Mouse (Mus musculus) Patski (cell line): ENCODE results near the gene Rslcan18. TPM values are rescaled to one million over a fixed set of nuclear protein-coding genes. Genes with fewer than 3 reads are reported as not detected.
"Not testable (repeated sequence)": the region's sequence is repeated elsewhere in the genome, so short reads cannot be mapped to it uniquely, and the experiment has no call there.

Experiments
- ATAC-seq: fragments of 100-300 bp; one replicate; pipeline ENCODE4 v1.8.0; 2021
- CTCF ChIA-PET: fragments of 350-600 bp; sonication (Branson Sonifier 250); formaldehyde crosslinking; loops from one replicate; lab custom pipeline; 2022; ENCODE audit warnings: inconsistent platforms; lab: Charles Lee
- POLR2A ChIA-PET: fragments of 350-600 bp; sonication (Branson Sonifier 250); formaldehyde crosslinking; loops from one replicate; lab custom pipeline; 2022; ENCODE audit warnings: antibody characterized with exemption, inconsistent platforms; lab: Charles Lee
- DNase-seq: peaks from one replicate; pipeline ENCODE4 v3.0.0-alpha.2; 2011; ENCODE audit warnings: low read depth, low spot score
- H3K27me3 ChIP-seq: fragments of 371-371 bp; one replicate; pipeline ENCODE4 v1.5.1; 2021
- CTCF ChIP-seq: fragments of 100-300 bp; IDR thresholded peaks from one replicate; pipeline ENCODE4 v1.5.1; 2021
- in situ Hi-C: fragments of 300-500 bp; cut with MboI; formaldehyde crosslinking; loops from 3 replicates; pipeline ENCODE4 v1.11.1; 2018; ENCODE audit warnings: low pct_unique_long_range_greater_than_20kb, mixed read lengths
- polyA plus RNA-seq: library from polyadenylated mRNA; unstranded; gene quantifications from one replicate; pipeline ENCODE4 v1.2.3, GENCODE M21; 2021

Rslcan18 gene
- polyA plus RNA-seq, result 1.1 TPM

DNA sequence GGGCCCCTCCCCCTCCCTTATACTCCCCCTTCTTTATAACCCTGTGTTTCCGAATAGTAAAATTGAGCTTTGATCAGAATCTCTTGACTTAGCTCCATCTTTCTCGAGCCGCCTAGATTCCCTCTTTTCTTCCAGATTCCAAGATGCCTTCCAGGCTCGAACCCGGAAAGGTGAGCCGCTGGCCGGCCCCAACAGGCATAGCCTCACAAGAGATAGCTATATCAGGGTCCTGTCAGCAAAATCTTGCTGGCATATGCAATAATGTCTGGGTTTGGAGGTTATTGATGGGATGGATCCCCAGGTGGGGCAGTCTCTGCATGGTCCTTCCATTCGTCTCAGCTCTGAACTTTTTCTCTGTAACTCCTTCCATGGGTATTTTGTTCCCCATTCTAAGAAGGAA, at the start of gene Rslcan18:
Gene Rslcan18 (minus strand): TSS at position 101 of the 400 bp plus-strand sequence.
- POLR2A ChIA-PET, in situ Hi-C loops, ATAC-seq, H3K27me3 ChIP-seq, DNase-seq, CTCF ChIA-PET: not testable (repeated sequence)

DNA sequence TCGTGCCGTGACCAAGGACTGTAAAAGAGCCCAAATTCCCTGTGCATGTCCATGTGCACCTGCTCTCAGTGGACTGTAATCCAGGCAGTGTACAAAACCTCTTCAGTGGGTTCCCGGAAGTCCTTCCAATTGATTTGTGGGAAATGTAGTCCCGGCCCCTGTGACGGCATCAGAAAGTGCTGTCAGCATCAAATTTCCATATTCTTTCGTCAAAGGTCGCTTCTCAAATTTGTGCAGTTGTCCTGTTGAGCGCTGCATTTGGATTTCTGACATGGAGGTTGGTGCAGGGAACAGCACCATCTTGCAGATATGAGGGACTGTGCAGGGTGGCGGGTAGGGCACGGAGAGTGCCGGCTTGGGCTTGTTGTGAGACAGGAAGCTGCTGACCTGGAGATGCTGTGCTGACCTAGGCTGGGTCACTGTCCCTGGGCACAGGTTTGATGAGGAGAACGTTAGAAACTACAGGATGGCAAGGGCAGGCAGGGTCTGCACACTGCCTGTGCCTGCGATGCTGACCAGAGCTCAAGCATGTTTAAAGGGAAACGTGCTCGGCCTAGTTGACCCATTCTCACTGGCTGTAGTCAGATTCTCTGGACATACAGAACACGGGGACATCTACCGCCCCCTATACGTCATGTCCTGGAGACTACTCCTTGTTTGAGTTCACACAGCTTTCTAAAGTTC, 12.1 kb upstream of the Rslcan18 start:
- POLR2A ChIA-PET, result interaction anchor here (0.7 kb wide), 1 partner anchor 178 kb away, joined by 3 read pairs; the partner anchor contains the start of gene Zfp457
- CTCF ChIA-PET, result interaction anchor here (1.3 to 4.1 kb wide), 4 partner anchors 9 to 178 kb away, joined by 4 to 17 read pairs (median 6); partner anchors contain the start of genes Gm28557 and Zfp457
- DNase-seq (peak; percentile 41), ATAC-seq (peak; percentile 96)
- in situ Hi-C loops, result loop anchor here (5.0 kb wide), 1 partner anchor 179 kb away; the partner anchor contains the start of gene Zfp457
- H3K27me3 ChIP-seq, result no peaks in the 10 kb centered on the region
- TF ChIP-seq CTCF, result peak; percentile 40

DNA sequence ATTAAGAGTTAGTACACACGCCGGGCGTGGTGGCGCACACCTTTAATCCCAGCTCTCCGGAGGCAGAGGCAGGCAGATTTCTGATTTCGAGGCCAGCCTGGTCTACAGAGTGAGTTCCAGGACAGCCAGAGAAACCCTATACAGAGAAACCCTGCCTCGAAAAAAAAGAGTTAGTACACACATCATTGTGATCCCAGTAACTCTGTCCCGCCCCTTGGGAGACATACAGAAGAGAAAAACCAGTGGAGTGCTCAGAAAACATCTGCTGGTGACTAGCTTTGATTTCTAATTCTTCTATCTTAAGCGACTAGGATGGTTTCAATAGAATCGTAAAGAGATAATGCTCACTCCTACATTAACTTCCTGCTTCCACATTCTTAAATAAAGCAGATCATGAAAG, 11.4 kb upstream of the Rslcan18 start:
- ATAC-seq, DNase-seq, POLR2A ChIA-PET, H3K27me3 ChIP-seq: not testable (repeated sequence)
- CTCF ChIA-PET, result interaction anchor here (1.3 to 4.1 kb wide), 3 partner anchors 8 to 19 kb away, joined by 4 to 17 read pairs (median 6); partner anchors contain the start of gene Gm28557
- in situ Hi-C loops, result loop anchor here (5.0 kb wide), 1 partner anchor 180 kb away; the partner anchor contains the start of gene Zfp457

DNA sequence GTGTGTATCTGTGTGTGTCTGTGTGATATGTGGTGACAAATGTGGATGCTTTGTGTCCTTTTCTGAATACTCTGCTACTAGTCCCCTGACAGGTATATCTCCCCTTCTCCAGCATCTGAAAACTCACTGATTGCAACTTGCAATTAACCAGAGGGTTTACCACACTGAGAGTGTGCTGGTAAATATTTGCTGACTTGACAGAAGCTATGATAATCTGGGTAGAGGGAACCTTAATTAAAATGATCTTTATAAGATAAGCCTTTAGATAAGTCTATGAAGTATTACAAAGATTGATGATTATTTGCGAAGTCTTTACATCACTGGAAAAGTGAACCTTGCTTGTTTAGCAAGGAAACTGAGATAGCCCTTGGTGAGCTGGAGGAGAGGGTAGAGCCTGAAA, 8.4 kb upstream of the Rslcan18 start:
- no peak for TF ChIP-seq CTCF
- peaks cover 4% of the 10 kb centered on the region for H3K27me3 ChIP-seq
- POLR2A ChIA-PET, result no interaction called here
- DNase-seq, result no peak
- in situ Hi-C loops, result no loop called here
- ATAC-seq, result no peak
- CTCF ChIA-PET, result no interaction called here

DNA sequence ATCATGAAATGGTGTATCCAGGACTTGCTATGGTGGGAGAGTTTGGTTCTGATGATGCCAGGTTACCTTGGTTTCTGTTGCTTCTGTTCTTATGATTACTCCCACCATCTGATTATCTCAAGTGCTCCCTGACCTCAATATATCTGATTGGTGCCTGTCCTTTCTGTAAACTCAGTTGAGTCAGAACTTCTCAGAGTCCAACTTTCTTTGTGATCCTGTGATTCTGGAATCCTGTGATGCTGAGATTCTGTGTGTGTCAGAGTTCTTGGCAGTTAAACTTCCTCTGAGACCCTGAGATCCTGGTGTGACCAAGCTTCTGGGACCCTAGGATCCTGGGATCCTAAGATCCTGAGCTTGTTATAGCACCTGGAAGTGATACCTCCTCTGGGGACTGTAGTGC, 5.3 kb upstream of the Rslcan18 start, which contains the start of gene Zfp759:
Gene Zfp759 (plus strand): TSS at position 301 of the 400 bp plus-strand sequence.
- POLR2A ChIA-PET, ATAC-seq, CTCF ChIA-PET: not testable (repeated sequence)

DNA sequence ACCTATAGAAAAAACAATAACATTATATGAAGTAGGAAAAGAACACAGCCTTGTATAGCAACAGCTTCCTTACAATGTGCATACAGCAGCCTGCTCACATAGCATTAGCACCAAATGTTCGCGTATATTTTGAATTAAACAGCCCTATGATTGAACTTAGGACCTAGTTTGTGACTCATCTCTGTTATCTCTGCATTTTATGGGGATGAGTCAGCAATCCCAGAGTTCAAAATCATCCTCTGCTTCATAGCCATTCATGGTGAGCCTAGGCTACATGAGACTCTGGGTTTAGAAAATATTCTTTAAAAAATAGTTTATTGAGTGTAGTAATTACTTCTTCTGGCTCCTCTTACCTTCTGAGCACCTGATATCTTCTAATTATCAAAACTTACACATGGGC, 2.8 kb downstream of the Rslcan18 start:
- ATAC-seq (no peak), DNase-seq (no peak)
- TF ChIP-seq CTCF, result no peak
- ChIA-PET CTCF (interaction anchor here (1.9 kb wide), 1 partner anchor 15 kb away, joined by 6 read pairs; no protein-coding TSS in a partner anchor), POLR2A (no interaction called here)
- in situ Hi-C loops, result no loop called here
- H3K27me3 ChIP-seq, result no peaks in the 10 kb centered on the region

More for the DNA sequence above, 5.3 kb upstream of the Rslcan18 start, which contains the start of gene Zfp759:
- DNase-seq, H3K27me3 ChIP-seq, in situ Hi-C loops: not testable (repeated sequence)

DNA sequence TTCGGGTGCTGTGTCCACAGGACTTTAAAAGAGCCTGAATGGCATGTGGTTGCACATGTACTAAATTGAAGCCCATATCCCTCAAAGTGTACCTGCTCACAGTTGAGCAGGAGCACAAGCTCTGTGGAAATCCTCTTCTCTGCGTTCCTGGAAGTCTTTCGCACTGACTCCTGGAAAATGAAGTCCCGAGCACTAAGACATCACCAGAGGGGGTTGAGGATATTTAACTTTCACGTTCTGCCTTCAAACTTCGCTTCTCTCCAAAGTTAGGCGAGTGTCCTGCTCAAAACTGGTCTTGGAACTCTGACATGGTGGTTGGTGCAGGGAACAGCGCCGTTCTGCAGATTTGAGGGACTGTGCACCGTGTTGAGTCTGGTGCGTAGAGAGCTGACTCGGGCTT, 4.0 kb downstream of the Rslcan18 start:
- TF ChIP-seq CTCF, result no peak
- ATAC-seq, result no peak
- in situ Hi-C loops, result no loop called here
- DNase-seq, result no peak
- CTCF ChIA-PET, result interaction anchor here (0.5 to 1.9 kb wide), 3 partner anchors 11 to 377 kb away, joined by 3 to 6 read pairs (median 3); no protein-coding TSS in a partner anchor
- no peaks in the 10 kb centered on the region for H3K27me3 ChIP-seq
- POLR2A ChIA-PET, result interaction anchor here (0.7 kb wide), 1 partner anchor 32 kb away, joined by 3 read pairs; no protein-coding TSS in a partner anchor

DNA sequence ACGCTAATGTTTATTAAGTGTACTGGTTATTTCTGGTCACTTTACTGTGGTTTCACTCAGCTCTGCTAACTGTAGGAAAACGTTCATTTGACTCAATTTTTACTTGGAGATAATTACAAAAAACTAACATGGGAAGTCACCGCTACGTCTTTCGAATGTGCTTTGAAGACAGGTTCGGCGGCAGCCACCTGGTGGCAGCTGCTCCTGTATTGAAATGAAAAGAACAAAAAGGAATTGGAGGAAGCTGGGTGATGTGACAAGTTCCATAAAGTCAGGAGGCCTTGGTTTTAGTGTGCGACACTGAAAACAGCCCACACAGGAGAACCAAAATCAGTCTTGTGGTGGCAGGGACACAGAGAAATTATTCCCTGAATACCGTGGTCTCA, 7.2 kb downstream of the Rslcan18 start:
- in situ Hi-C loops, result loop anchor here (10.0 kb wide), 1 partner anchor 104 kb away; no protein-coding TSS in a partner anchor
- POLR2A ChIA-PET, result interaction anchor here (1.2 kb wide), 1 partner anchor 174 kb away, joined by 3 read pairs; no protein-coding TSS in a partner anchor
- no peak for DNase-seq
- CTCF ChIA-PET, result interaction anchor here (0.7 to 2.9 kb wide), 8 partner anchors 8 to 42 kb away, joined by 3 to 17 read pairs (median 4); no protein-coding TSS in a partner anchor
- H3K27me3 ChIP-seq, result no peaks in the 10 kb centered on the region
- peak; percentile 72 for TF ChIP-seq CTCF
- ATAC-seq, result peak; percentile 75

DNA sequence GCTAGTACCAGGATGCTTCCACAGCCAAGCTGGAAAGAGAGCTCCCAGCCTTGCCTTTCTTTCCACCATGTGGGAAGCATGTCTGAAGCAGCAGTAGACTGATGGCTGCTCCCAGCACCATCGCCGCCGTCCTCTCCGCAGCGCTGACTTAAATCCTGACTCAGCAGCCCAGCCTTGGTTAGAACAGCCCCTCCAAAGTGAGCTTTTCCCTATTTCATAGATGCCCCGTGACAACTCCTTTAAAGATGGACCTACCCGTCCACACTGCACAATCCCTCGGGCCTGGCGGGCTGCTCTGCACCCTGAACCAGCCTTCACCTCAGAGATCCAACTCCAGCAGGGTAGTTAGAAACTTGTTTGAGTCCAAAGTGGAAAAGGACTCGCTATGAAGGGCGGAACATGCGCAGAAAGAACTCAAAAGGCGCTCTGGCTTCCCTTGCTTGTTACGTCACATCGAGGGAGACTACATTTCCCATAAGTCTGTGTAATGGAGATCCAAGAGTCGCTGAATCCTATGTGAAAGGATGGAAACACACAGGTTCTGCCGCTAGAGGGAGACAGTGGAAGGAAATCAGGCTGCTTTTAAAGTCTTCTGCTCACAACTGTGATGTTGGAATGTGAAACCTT, 7.8 kb downstream of the Rslcan18 start, which contains the start of gene Gm28557:
Gene Gm28557 (minus strand): TSS at position 411 of the 627 bp plus-strand sequence.
- ChIA-PET POLR2A (interaction anchor here (1.2 kb wide), 1 partner anchor 175 kb away, joined by 3 read pairs; no protein-coding TSS in a partner anchor), CTCF (interaction anchor here (1.0 to 2.9 kb wide), 7 partner anchors 8 to 42 kb away, joined by 3 to 17 read pairs (median 5); no protein-coding TSS in a partner anchor)
- in situ Hi-C loops, result loop anchor here (10.0 kb wide), 1 partner anchor 104 kb away; no protein-coding TSS in a partner anchor
- DNase-seq (peak; percentile 95), ATAC-seq (peak; percentile 96)
- peak; percentile 91 for TF ChIP-seq CTCF
- H3K27me3 ChIP-seq, result no peaks in the 10 kb centered on the region

DNA sequence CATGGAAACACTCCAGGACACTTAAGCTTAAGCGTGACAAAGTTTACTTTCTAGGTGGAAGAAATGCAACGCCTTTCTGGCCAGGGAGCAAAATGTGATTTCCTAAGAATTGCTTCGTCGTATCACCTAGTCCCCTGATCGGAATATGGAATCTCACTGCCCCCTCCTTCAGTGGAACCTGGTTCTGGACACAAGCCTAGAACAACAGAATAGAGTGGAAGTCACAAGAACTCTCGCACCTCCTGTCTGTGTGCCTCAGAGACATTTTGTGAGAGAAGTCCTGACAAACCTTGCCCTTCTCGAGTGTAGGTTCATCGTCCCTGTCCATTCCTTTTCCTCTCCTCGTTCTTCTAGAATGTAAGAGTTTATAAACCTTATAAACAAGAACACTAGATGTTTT, 8.4 kb downstream of the Rslcan18 start:
- POLR2A ChIA-PET, result interaction anchor here (0.7 kb wide), 1 partner anchor 29 kb away, joined by 3 read pairs; no protein-coding TSS in a partner anchor
- no peak for DNase-seq
- in situ Hi-C loops, result loop anchor here (10.0 kb wide), 1 partner anchor 103 kb away; no protein-coding TSS in a partner anchor

More for the DNA sequence above, 8.4 kb downstream of the Rslcan18 start:
- ATAC-seq, result no peak
- CTCF ChIA-PET, result interaction anchor here (2.3 to 2.9 kb wide), 2 partner anchors 21 to 24 kb away, joined by 8 to 17 read pairs; no protein-coding TSS in a partner anchor
- TF ChIP-seq CTCF, result no peak
- no peaks in the 10 kb centered on the region for H3K27me3 ChIP-seq
